Mouse (Mus musculus) T-helper 1 cell (primary cell): Measurements from ENCODE around the gene Ube2n.

Source experiments
- in situ Hi-C: fragments of 300-600 bp; cut with MboI, MseI; formaldehyde crosslinking; loops from one replicate; pipeline ENCODE4 v1.15.1; 2025; ENCODE audit warnings: high pct_unique_total_duplicates

Gene Ube2n

DNA sequence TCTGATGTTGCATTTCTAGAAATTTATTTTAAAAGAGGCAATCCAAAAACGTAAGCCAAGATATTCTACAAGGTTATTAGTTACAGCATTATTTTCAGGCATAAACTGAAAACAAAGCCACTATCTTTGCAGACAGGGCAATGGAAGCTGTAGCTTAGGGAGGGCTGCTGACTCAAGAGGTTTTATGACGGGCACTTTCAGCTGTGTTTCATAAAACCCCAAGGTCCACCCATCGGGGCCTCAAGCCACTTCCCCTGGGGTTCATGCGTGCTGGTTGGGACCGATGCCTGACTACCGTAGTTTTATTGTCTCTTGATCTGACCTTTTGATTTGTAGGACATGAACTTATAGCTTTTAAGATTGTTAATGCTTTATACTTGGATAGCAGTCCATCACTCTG, 75.3 kb downstream of the Ube2n start:
- in situ Hi-C loops, result no loop called here

DNA sequence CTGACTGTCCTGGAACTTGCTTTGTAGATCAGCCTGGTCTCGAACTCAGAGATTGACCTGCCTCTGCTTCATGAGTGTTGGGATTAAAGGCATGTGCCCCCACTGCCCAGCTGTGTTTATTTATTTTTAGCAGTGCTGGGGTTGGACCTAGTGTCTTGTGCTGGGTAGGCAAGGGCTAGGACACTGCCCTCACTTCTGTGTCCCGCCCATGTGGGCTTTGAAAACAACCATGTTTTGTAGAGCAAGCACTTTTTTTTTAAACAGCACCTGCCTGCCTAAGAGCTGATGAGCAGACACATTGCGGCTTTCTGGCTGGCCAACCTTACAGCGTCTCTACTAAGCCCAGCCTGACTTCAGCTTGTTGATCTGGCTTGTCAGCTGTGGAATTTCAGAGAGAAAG, 76.3 kb downstream of the Ube2n start:
- in situ Hi-C loops, result no loop called here

DNA sequence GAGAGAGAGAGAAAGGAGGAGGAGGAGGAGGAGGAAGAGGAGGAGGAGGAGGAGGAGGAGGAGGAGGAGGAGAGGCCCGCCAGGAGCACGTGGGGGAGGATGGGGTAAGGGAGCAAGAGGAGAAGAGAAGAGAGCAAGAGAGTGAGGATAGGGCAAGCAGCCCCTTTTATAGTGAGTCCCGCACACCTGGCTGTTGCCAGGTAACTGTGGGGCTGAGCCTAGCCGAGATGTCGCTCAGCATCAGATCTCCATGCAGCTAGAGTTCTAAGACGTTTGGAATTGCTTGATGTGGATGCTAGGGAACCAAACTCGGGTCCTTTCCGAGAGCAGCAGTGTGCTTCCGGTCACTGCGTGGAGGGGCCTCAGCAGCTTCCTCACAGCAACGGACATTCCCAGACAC, 79.5 kb downstream of the Ube2n start:
- in situ Hi-C loops, result no loop called here
